In genomic region chr3:57846912-57847759, GRCm38 (mm10) we compare ENCODE assay signal across 8 mouse cellular contexts. TPM values are rescaled to one million over a fixed set of nuclear protein-coding genes. Genes with fewer than 3 reads are reported as not detected.
DNase-seq lines count a peak whose midpoint lies in the region; ATAC-seq and TF ChIP-seq lines count a peak whose summit lies in the region.

No protein-coding gene starts in this region.

- H3K9ac ChIP-seq in lung, postnatal 0 days (replicated peaks; ENCODE audit: low read depth): peak overlapping the region; percentile 55

- 2% methylated on average over 48 of the region's 104 CpGs for WGBS in lung, postnatal 0 days

- TF ChIP-seq EP300 in lung, postnatal 0 days (IDR thresholded peaks at IDR 0.05): no peak

- peak overlapping the region; percentile 64 for H3K27ac ChIP-seq in lung, postnatal 0 days (ENCODE audit: low read length)

- DNase-seq in forelimb bud, embryonic 11.5 days (ENCODE audit: low read depth, low spot score): peak; percentile 46
- peak; percentile 68 to 77 for DNase-seq in layer of hippocampus, postnatal 10 days (ENCODE audit: low spot score in 2 of 2)
- peak; percentile 74 for DNase-seq in lung, postnatal 0 days (ENCODE audit: low spot score)
- peak; percentile 16 for DNase-seq in retina, adult 2 months (ENCODE audit: low read depth, low spot score)
- DNase-seq in thymus, postnatal 25 days: peak; percentile 58

- peak overlapping the region; percentile 99 for H3K4me2 ChIP-seq in lung, postnatal 0 days (replicated peaks; ENCODE audit: low read depth, low read length)

- peak; percentile 59 for ATAC-seq in cerebellum, adult (ENCODE audit: insufficient number of reproducible peaks, low FRiP score, low TSS enrichment)
- ATAC-seq in hematopoietic stem cell, adult 5-6 weeks (replicated peaks in 1 of 2; ENCODE audit: insufficient read depth in 1 of 2, low FRiP score in 2 of 2, low TSS enrichment in 1 of 2, low read depth in 1 of 2, poor library complexity in 2 of 2, severe bottlenecking in 2 of 2): peak; percentile 38
- peak; percentile 94 for ATAC-seq in lung, postnatal 0 days

- H3K27me3 ChIP-seq in E14TG2a.4 (ENCODE audit: insufficient read depth, low read length): no peaks in the 10 kb centered on the region
- no peaks in the 10 kb centered on the region for H3K27me3 ChIP-seq in lung, postnatal 0 days (replicated peaks; ENCODE audit: insufficient read depth, low read length)

- peak overlapping the region; percentile 97 for H3K4me3 ChIP-seq in E14TG2a.4 (replicated peaks; ENCODE audit: low read length)
- H3K4me3 ChIP-seq in lung, postnatal 0 days (ENCODE audit: low read depth, low read length): peak overlapping the region; percentile 84

- H3K36me3 ChIP-seq in E14TG2a.4 (ENCODE audit: insufficient read depth, low read length): peaks cover 19% of the 10 kb centered on the region
- no peaks in the 10 kb centered on the region for H3K36me3 ChIP-seq in lung, postnatal 0 days (ENCODE audit: insufficient read depth, low read length)

- peaks cover 4% of the 10 kb centered on the region; the same call in 1 of the 2 replicates for H3K9me3 ChIP-seq in E14TG2a.4 (ENCODE audit: low read length)
- no peaks in the 10 kb centered on the region; the same call in 1 of the 2 replicates for H3K9me3 ChIP-seq in lung, postnatal 0 days (ENCODE audit: low read length)

- no peak for TF ChIP-seq CTCF in E14TG2a.4 (conservative IDR thresholded peaks at IDR 0.05; ENCODE audit: low read length)
- 0 out of 2 replicates have a peak, but pooled peaks have one; percentile 1 for TF ChIP-seq CTCF in lung, postnatal 0 days (IDR thresholded peaks at IDR 0.05)

- peaks cover 19% of the 10 kb centered on the region for H3K4me1 ChIP-seq in E14TG2a.4 (replicated peaks; ENCODE audit: low read depth, low read length)
- H3K4me1 ChIP-seq in lung, postnatal 0 days (ENCODE audit: insufficient read depth, low read depth, low read length): no peaks in the 10 kb centered on the region

RNA-seq across cellular contexts. Expression of gene Pfn2, which starts 0.7 kb away (rescaled TPM):
- total RNA-seq in hematopoietic stem cell, adult 5-6 weeks (2017): 0.30 TPM in 1 of 2 replicates, not detected in the other
- 100 to 1,000 TPM; 528 to 569 TPM for total RNA-seq in layer of hippocampus, postnatal 10 days (2021)
- 24.9 and 28.9 TPM in 2 replicates for polyA plus RNA-seq in lung, postnatal 0 days (2015; fragmentation: Nextera tagmentation; extraction: Ambion mirVana)

Comparison
In these comparisons a context has a peak if more than half of its experiments do, and no peak if none do; other contexts are left out.
1. Peak in every context shown above with its lines: DNase-seq, ATAC-seq, H3K4me3 ChIP-seq and H3K27ac ChIP-seq.
2. ATAC-seq: peak in every context shown above with its lines; median percentile 94 in lung, postnatal 0 days; 59 in cerebellum, adult; 38 in hematopoietic stem cell, adult 5-6 weeks.
3. DNase-seq: peak in every context shown above with its lines; median percentile 74 in lung, postnatal 0 days; 72 in layer of hippocampus, postnatal 10 days; 58 in thymus, postnatal 25 days; 46 in forelimb bud, embryonic 11.5 days; 16 in retina, adult 2 months.
4. RNA of gene Pfn2, which starts 0.7 kb away (total RNA-seq): 528 to 569 TPM in layer of hippocampus, postnatal 10 days; 0.30 TPM in hematopoietic stem cell, adult 5-6 weeks; every median in the first group is over 100 times any median in the second.